Mouse (Mus musculus) monocyte, adult 5-6 weeks (primary cell): ENCODE data around the gene Filip1l. TPM values are rescaled to one million over a fixed set of nuclear protein-coding genes. Genes with fewer than 3 reads are reported as not detected.
A peak's percentile ranks its signal among the peaks of the same experiment; 100 is the strongest.

Experiments
- ATAC-seq: fragments of 153-309, 156-312 bp; replicated peaks from 2 replicates; pipeline ENCODE4 v1.8.0; 2017; ENCODE audit warnings: mild to moderate bottlenecking; ENCODE audit not compliant: low TSS enrichment, insufficient number of reproducible peaks, severe bottlenecking, poor library complexity, low FRiP score
- total RNA-seq: library from RNA; stranded (forward); fragments of 200-1000, 200-491, 200-594 nt; gene quantifications from 3 replicates; pipeline ENCODE4 v1.2.3, GENCODE M21; 2017

Gene Filip1l
- 186 to 207 TPM (median 200 TPM) in 3 replicates for total RNA-seq

DNA sequence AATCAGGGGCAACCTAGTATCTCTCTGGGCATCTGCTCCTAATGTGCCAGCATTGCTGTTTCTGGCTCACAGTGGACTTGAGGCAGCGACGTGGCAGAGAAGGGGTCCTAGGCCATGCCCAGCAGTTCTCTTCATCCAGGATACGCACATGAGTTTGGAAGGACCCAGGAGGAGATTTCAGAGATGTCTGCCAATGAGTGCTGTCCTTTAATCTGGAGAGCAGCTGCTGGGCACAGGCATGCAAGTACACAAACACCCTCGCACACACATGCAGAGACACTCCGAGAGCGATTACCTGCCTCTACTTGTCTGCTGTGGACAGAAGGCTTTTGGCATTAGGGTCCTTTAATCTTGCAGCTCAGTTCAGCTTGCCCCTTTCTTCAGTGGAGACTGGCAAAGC is at the start of gene Filip1l:
TSS of gene Filip1l (plus strand) at position 343 of the 400 bp plus-strand sequence.
- ATAC-seq, result no peak

DNA sequence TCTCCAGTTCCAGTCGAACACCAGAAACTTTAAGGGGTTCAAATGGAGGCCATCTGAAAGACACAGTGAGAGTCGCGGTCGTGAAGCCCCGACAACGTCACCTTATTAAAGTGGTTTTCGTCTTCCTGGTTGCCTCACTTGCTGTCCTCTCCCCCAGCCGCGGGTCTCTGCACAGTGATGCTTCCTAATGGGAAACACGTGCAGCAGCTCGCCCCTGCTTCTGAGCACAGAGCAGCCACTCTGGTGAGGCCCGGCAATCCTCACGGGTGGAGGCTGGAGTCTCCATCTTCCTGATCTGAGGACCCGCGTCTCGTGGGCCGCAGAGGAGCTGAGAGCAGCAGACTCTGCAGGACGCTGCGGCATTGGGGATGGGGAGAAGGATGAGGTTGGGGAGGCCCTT is 49.2 kb upstream of the Filip1l start:
- ATAC-seq, result no peak

DNA sequence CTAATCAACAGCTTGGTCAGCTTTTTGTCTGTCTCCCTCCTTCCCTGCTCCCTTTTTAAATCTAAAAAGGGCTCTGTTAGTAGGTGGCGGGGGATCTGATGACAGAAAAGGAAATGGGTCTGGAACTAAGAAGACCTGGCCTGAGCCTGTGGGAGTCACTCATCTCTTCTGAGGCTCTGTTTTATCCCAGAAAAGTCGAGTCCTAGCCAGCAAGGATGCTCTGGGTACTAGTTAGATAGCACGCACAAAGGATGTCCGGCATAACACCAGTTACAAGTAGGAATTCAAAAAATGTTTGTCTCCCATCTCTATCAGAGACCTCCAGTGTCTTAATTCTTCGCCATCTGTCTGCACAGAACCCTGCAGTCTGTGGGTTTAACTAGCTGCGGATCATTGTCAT is 47.4 kb upstream of the Filip1l start:
- no peak for ATAC-seq

DNA sequence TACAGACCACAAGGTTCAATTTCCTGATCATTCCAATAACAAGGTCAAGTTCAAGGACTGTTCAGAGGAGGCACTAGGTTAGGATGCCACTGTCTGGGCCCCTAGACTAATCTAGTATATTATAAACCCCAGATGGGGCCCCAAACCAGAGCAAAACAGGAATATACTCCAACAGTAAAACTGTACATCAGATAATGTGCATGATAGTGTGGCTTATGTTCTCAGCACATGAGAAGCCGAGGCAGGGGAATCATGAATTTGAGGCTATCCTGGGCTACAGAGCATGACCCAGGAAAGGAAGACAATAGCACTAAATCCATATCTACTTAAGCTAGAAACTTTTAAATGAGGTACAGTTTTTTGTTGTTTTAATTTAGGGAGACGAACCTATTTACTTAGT is 40.8 kb upstream of the Filip1l start:
- no peak for ATAC-seq

DNA sequence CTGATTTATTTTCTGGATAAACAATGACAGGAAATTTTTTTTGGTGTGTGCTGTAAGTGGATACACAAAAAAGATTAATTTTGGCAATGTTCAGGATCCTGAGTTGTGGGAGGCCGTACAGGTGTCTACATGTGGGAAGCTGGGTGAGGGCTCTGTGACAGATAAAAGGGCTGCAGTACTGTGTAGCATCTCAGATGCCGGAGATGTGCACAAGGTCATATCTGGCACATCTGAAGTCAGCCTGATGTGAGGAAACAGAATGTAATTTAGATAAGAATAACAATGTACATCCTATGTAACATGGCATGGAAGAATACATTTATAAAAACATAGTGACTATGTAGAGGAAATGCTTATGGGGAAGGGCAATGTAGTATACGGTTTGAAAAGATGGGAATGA is 39.4 kb upstream of the Filip1l start:
- ATAC-seq, result no peak

DNA sequence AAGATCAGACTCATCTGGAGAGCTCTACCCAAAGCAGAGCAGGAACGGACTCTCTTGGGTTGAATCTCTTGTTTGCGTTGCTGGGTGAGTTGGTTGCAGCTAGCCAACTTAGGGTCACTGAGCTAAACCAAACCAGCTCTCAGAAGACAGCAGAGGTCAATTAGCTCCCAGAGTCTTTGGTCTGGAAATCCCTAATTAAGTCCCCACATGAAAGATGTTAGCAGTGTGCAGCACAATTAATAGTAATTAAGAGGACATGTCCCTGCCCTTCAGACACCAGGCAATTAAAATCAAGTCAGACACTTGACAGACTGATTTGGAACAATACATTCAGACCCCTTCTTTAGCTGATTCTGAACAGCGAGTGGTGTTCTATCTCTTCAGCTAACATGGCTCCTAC is 38.7 kb upstream of the Filip1l start:
- ATAC-seq, result no peak

DNA sequence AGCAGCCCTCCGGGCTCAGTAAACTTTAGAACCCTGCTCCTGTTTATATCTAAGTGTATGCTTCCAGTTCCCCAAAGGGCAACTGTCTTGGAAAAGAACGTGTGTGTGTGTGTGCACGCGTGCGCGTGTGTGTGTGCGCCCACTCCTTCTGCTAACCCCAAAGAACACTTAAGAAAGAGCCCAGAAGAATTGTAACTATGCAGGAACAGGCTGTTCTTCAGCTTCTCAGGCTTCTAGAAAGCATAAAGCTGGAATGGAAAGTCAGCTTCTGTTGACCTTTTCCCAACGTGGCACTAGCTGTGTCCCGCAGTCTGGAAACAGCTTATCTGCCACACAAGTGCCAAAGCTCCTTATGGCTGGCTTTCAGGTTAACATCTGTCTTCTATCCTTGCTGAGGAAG is 37.9 kb upstream of the Filip1l start:
- no peak for ATAC-seq

DNA sequence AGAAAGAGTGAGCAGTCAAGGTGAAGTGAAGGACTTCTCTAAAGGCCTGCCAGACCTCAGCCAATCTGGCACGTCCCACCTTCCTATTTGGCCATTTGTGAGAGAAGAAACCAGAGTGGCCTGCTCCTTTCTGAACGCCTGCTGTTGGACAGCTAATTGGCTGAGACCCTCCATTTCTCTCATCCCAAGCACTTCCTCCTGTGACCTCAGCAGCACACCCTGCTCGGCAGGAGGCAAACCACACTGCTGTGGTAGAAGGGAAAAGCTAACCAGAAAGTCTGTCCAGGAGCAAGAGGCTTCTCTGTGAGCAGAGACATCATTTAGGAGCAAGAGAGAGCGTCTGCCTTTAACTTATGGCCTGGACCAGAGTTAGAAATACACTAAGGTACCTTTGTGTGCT is 35.8 kb upstream of the Filip1l start:
- ATAC-seq, result no peak

DNA sequence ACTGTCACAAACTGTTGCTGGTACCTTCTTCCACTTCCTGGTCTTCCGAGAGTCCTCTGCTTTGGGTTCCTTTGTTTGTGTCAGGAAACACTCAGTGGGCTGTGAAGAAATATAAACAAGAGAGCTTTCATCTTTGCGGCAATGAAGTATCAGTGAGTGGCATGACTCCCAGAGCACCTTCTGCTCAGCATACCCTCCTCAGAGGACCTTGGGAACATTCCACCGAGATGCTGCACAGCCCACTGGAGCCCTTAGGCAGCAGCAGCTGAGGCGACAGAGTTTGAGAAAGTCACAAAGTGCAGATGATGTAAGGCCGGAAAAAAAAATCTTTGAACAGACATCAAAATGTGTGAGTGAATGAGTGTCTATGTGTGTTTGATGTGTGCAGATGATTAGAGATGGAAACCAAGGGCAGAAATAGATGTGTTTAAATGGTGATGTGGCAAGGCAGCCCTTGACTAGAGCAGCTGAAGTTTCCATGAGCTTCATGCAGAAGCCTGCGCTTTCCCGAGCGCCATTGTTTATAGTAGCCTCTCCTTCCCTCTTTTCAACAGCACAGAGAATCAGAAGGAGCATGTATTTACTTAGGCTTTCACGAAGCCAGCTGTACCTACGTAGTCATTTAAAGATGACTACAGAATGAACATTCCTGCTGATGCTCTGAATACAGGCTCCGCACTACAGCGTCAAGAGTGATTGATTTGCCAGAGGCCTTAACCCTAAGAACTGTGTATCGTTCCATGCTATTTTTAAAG is 34.8 kb upstream of the Filip1l start:
- ATAC-seq, result no peak

DNA sequence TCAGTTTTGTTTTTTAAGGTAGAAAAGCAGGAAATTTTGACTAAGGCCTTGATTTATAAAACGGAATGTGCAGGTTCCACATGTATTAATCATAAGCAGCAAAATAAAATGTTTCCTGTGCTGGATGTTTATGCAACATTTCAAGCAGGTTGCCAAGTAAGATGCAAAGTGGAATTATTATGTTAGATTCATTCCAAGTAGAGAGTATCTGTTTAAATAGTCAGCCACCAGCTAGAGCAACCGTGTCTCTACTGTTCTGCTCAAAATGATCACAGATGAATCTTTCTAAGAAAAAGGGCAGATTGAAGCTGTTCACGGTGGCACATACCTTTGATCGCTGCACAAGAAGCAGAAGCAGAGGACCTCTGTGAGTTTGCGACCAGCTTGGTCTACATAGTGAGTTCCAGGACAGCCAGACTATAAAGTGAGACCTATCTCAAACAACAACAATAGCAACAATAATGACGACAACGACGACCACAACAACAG is 34.2 kb upstream of the Filip1l start:
- ATAC-seq, result no peak

DNA sequence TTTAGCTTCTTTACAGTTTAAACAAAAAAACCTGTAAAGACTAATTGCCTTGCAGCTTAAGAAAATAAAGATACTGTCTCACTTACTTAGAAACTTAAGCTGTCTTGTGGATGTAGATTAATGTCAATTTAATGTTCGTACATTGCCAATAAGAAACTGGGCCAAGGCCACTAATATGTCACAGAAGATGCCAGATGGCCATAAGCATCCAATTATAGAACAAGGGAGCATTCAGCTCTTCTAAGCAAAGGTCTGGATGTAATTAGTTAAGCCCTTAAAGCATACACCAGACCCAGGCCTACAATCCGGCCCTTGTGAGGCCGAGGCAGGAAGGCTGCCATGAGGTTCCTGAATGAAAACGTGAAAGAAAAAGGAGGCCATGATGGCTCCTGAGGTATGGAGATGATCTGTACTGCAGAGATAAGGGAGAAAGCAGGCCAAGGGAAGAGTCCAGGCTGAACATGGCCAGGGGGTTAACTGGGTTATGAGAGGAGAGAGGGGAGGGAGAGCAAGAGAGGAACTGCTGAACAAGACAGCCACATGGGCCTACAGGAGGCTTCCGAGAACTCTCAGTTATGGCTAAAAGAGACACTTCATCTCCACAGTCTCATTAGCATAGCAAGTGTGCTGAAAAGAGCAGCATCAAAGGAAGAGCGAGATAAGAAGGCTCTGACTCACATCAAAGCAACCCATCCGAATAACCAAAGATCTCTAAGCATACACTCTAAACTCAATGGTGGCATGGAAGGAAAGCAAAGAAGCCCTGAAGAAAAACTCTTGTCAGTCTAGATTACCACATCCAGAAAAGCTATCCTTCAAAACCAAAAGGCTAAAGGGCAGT is 33.4 kb upstream of the Filip1l start:
- no peak for ATAC-seq

DNA sequence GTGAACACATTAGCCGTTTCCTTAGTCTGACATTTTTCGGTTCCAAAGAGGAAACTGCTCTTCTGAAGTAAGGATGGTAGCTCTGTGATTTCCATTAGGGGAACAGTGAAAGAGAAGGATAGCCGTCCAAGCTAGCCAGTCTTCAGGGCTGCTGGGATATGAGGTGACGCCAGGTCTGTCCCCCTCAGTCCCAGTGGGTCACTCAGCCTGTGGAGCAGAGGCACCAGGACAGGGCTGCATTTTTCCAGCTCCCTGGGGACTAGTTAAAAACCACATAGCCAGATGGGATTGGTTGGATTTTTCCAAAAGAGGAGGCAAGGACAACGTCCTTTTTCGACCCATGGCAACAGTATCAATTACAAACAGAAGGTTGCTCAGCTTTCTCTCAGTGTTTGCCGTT is 25.9 kb upstream of the Filip1l start:
- ATAC-seq, result no peak

DNA sequence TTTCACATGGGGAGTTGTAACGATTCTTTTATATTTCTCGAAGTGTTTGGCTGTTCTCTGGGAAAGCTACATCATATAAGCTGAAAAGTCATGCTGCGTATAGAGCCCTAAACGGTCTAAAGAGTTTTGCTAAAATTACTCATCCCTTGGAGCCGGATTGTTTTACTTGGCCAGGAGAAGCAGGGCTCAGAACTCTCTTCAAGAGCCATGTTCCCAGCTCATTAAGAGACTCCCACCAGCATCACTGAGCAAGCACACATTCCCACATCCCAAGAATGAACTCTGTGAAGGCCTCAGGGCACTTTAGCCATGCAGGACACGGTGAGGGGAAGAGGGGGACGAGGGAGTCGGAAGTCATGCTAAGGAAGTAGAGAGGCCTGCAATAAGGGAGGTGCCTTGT is 23.9 kb upstream of the Filip1l start:
- ATAC-seq, result no peak

DNA sequence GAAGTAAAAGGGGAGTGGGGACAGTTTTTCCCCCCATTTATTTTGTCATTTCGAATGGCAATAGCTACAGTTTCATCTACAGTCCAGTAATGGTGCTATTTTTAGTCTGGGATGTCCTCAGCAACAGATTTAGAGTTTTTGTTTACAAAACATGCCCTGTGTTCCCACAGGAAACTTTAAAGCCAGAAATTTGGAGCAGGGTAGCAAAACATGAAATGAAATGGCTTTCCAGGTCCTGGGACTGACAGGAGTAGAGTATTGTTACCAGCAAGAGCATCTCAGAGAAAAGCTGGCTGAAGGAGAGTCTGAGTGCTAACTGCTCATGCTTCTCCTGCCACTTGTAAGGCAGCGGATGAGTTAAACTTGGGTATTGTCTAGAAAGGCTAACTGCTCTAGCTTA is 22.8 kb upstream of the Filip1l start:
- ATAC-seq, result no peak

DNA sequence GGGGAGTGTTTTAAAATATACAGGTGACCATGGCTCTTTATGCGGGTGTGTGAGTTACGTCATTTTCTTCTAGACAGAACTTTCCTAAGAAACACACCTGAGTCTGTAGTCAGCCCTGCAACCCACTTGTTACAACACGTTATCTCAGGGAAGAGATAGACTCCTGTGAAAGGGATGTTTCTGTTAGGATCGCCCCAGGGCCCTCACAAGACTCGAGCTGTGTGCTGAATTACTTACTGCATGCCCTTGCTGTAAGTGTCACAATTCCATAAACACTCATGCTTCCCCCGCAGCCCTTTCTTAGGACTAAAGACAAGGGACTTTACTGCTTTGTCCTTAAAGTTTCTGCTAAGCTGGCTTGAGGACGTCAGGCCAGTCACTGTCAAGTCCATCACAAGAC is 20.6 kb upstream of the Filip1l start:
- ATAC-seq, result no peak

DNA sequence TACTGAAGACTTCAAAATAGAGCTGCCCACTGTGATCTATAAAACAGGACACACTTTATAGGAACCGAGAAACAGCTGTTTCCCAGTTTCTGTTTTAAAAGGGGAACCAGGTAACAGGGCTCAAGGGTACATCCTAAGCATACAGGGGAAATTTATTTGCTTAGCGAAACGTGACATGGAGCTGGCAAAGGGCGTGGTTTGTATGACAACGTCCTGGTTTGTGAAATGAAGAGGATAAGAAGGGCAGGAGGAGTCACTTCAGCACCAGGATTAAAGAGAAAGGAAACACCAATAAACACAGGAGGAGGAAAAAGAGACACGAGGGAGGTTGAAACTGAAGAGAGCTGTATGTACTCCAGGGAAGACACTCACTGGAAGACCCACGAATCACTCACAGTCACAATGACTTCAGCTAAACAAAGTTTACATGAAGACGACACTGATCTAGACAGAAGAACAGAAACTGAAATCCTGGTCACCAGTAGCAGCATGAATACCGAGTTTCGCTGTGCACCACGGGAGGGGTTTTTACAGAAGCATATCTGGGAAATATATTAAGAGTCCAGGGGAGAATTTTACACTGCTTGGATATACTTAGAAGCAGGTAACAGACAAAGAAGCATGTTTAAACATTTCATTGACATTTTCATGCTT is 16.0 kb upstream of the Filip1l start:
- ATAC-seq, result peak; percentile 89

DNA sequence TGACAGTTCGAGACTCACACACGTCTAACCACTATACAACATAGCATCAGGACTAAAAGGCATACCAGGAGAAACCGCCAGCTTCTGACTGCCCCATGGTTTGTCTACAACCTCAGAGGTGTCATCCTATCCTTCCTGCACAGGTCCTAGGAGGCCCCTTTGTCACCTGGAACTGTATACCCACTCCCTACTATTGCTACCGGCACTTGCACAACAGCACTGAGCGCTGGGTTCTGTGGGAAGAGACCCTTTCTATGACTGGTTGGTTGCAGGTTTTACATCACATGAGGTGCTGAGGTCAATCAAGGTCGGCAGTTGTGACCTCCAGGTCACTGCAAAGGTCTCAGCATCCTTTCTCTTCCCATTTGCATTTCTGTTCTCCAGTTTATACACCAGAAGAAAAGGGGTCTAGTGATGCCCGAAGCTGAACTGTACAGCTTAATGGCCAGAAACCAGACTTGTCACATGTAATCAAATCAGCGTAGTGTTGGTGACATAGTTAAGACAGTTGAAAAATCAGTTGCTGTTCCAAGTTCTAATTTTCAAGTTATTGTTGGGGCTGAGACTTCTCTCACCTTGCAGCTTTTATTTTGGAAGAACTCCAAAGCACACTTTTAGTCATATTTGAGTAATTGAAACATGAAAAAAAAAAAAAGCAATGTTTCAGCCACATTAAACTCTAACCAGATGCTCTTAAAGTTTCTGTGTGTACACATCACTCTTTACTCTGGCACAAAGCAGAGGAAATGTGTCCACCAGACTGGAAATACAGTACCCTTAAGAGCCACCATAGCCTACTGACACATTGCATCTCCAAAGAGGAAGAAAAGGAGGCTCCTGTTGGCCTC is 12.9 kb upstream of the Filip1l start:
- no peak for ATAC-seq

DNA sequence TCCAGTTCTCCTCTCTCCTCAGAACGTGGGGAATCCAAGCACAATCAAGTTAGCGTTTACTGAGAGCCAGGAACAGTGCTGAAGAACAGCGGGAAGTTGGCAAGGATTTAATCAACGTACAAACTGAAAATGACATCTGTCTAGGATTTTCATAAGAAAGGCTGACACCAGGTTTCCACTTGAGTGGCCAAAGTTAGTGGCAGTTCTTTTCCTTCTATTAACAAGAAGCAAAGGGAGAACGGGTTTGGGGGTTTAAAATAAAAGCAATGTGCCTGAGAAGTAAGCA is 12.3 kb upstream of the Filip1l start:
- ATAC-seq, result no peak

DNA sequence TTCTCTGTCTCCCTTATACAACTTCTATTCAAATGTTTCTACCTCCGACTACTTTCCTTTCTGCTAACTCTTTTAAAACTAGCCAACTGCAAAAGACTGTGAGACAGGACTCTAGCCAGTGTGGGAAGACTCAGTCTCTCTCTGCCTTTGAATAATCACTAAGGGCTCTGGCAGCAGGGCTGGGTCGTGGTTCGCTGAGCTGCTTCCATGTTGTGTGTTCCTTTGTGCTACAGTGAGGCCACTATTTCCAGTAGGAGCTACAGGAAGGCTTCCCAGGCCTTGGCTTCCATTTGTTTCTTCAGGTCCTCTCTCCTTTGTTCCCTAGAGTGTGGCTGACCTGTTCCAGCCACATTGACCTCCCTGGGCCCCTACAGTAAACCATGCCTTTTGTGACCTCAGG is 6.6 kb upstream of the Filip1l start:
- no peak for ATAC-seq
